Mouse (Mus musculus) forebrain, embryonic 13.5 days (tissue): ENCODE measurements at regions not wholly inside any gene's neighbourhood (a gene's known extent, or its start where the extent isn't known, plus 50 kb on each side); places are given as distances from the start of the nearest gene placed in this dataset.
A peak's percentile ranks its signal among the peaks of the same experiment; 100 is the strongest.

Experiments used
- ATAC-seq: fragments of 200-750 bp; cut with Nextera tagmentation; 2 replicates; pipeline ENCODE4 v1.8.0; 2017
- H3K27ac ChIP-seq: fragments of 300-500 bp; sonication (generic); 2 replicates; pipeline ENCODE4 v1.5.1; 2015; ENCODE audit warnings: inconsistent platforms, mild to moderate bottlenecking, moderate library complexity
- H3K27me3 ChIP-seq: fragments of 300-500 bp; sonication (generic); 2 replicates; pipeline ENCODE4 v1.6.1; 2015; ENCODE audit warnings: mild to moderate bottlenecking, inconsistent platforms
- H3K36me3 ChIP-seq: fragments of 300-500 bp; sonication (generic); 2 replicates; pipeline ENCODE4 v1.6.1; 2015; ENCODE audit warnings: mild to moderate bottlenecking, inconsistent platforms; ENCODE audit not compliant: poor library complexity, severe bottlenecking
- H3K4me1 ChIP-seq: fragments of 300-500 bp; sonication (generic); 2 replicates; pipeline ENCODE4 v1.6.1; 2015; ENCODE audit warnings: inconsistent platforms
- H3K4me2 ChIP-seq: fragments of 300-500 bp; sonication (generic); 2 replicates; pipeline ENCODE4 v1.6.1; 2015; ENCODE audit warnings: inconsistent platforms, mild to moderate bottlenecking, moderate library complexity
- H3K4me3 ChIP-seq: fragments of 300-500 bp; sonication (generic); 2 replicates; pipeline ENCODE4 v1.5.1; 2015; ENCODE audit warnings: mild to moderate bottlenecking, inconsistent platforms
- H3K9ac ChIP-seq: fragments of 300-500 bp; sonication (generic); 2 replicates; pipeline ENCODE4 v1.6.1; 2015; ENCODE audit warnings: mild to moderate bottlenecking, inconsistent platforms
- H3K9me3 ChIP-seq: fragments of 300-500 bp; sonication (generic); replicated peaks from 2 replicates; pipeline ENCODE4 v1.6.1; 2016; ENCODE audit warnings: inconsistent platforms
- WGBS: fragments of 180-500 bp; shearing (Covaris S2); methylation state at CpG from one replicate; pipeline ENCODE4 v1.1.7; 2015; 5-methylcytosine and 5-hydroxymethylcytosine counted together

GRCm38 (mm10) chr6:147861116-147861515 is 185.9 kb upstream of the Far2 start:
- no peaks in the 10 kb centered on the region for H3K9me3 ChIP-seq
- no peaks in the 10 kb centered on the region for H3K36me3 ChIP-seq
- no peak overlapping the region for H3K9ac ChIP-seq
- H3K27ac ChIP-seq: no peak overlapping the region
- H3K4me1 ChIP-seq: no peaks in the 10 kb centered on the region; the same call in 1 of the 2 replicates
- no peak overlapping the region for H3K4me3 ChIP-seq
- no peaks in the 10 kb centered on the region for H3K27me3 ChIP-seq
- WGBS: 49% methylated on average over 2 of the region's 2 CpGs
- ATAC-seq: peak; percentile 71
- H3K4me2 ChIP-seq: no peak overlapping the region

- WGBS: 81% methylated on average over 3 of the region's 3 CpGs
- Histone ChIP-seq H3K9me3 (no peaks in the 10 kb centered on the region), H3K4me1 (no peaks in the 10 kb centered on the region), H3K27ac (no peak overlapping the region), H3K9ac (no peak overlapping the region), H3K36me3 (no peaks in the 10 kb centered on the region), H3K4me2 (no peak overlapping the region), H3K4me3 (no peak overlapping the region), H3K27me3 (no peaks in the 10 kb centered on the region)
- ATAC-seq: no peak
These were observed 176.0 kb upstream of the Far2 start for GRCm38 (mm10) chr6:147871033-147871432.

GRCm38 (mm10) chr6:147873173-147873572 is 173.9 kb upstream of the Far2 start:
- H3K27me3 ChIP-seq: no peaks in the 10 kb centered on the region
- H3K36me3 ChIP-seq: no peaks in the 10 kb centered on the region
- no peak overlapping the region for H3K9ac ChIP-seq
- no peak overlapping the region for H3K27ac ChIP-seq
- no peaks in the 10 kb centered on the region for H3K9me3 ChIP-seq
- ATAC-seq: no peak
- no peaks in the 10 kb centered on the region for H3K4me1 ChIP-seq
- H3K4me3 ChIP-seq: no peak overlapping the region
- H3K4me2 ChIP-seq: no peak overlapping the region
- WGBS: 80% methylated on average over 3 of the region's 3 CpGs

- Histone ChIP-seq H3K36me3 (no peaks in the 10 kb centered on the region), H3K4me3 (no peak overlapping the region), H3K4me2 (no peak overlapping the region), H3K4me1 (no peaks in the 10 kb centered on the region), H3K27me3 (no peaks in the 10 kb centered on the region), H3K27ac (no peak overlapping the region), H3K9ac (no peak overlapping the region), H3K9me3 (no peaks in the 10 kb centered on the region)
- no peak for ATAC-seq
- 96% methylated on average over 3 of the region's 3 CpGs for WGBS
These were observed 168.6 kb upstream of the Far2 start for GRCm38 (mm10) chr6:147878485-147878884.

- Histone ChIP-seq H3K4me2 (no peak overlapping the region), H3K9me3 (no peaks in the 10 kb centered on the region), H3K4me1 (no peaks in the 10 kb centered on the region), H3K36me3 (no peaks in the 10 kb centered on the region), H3K27me3 (no peaks in the 10 kb centered on the region), H3K27ac (no peak overlapping the region), H3K9ac (no peak overlapping the region), H3K4me3 (no peak overlapping the region)
- no peak for ATAC-seq
- WGBS: 85% methylated on average over 4 of the region's 4 CpGs
These were observed 161.2 kb upstream of the Far2 start for GRCm38 (mm10) chr6:147885902-147886301.

GRCm38 (mm10) chr6:147919697-147920096 is 127.4 kb upstream of the Far2 start:
- ATAC-seq: peak; percentile 66; the same call in 1 of the 2 replicates
- Histone ChIP-seq H3K9me3 (no peaks in the 10 kb centered on the region), H3K9ac (no peak overlapping the region), H3K27ac (no peak overlapping the region), H3K4me3 (no peak overlapping the region), H3K4me1 (no peaks in the 10 kb centered on the region), H3K36me3 (no peaks in the 10 kb centered on the region), H3K27me3 (no peaks in the 10 kb centered on the region), H3K4me2 (no peak overlapping the region)
- 74% methylated on average over 1 of the region's 1 CpGs for WGBS

- no peak overlapping the region for H3K9ac ChIP-seq
- H3K36me3 ChIP-seq: no peaks in the 10 kb centered on the region
- 0 out of 2 replicates have a peak, but pooled peaks have one; percentile 10 for ATAC-seq
- H3K27ac ChIP-seq: no peak overlapping the region
- no peaks in the 10 kb centered on the region for H3K27me3 ChIP-seq
- H3K4me1 ChIP-seq: no peaks in the 10 kb centered on the region
- H3K4me2 ChIP-seq: no peak overlapping the region
- H3K4me3 ChIP-seq: no peak overlapping the region
- no peaks in the 10 kb centered on the region for H3K9me3 ChIP-seq
- WGBS: 90% methylated on average over 5 of the region's 5 CpGs
These were observed 126.0 kb upstream of the Far2 start for GRCm38 (mm10) chr6:147921091-147921490.

GRCm38 (mm10) chr6:147922506-147922905 is 124.6 kb upstream of the Far2 start:
- no peak overlapping the region for H3K4me3 ChIP-seq
- H3K9ac ChIP-seq: no peak overlapping the region
- no peaks in the 10 kb centered on the region for H3K27me3 ChIP-seq
- H3K4me2 ChIP-seq: no peak overlapping the region
- WGBS: 82% methylated on average over 5 of the region's 5 CpGs
- no peak for ATAC-seq
- H3K36me3 ChIP-seq: no peaks in the 10 kb centered on the region
- no peaks in the 10 kb centered on the region for H3K4me1 ChIP-seq
- no peak overlapping the region for H3K27ac ChIP-seq
- no peaks in the 10 kb centered on the region for H3K9me3 ChIP-seq

- ATAC-seq: no peak
These were observed 123.8 kb upstream of the Far2 start for GRCm38 (mm10) chr6:147923246-147923645.

GRCm38 (mm10) chr6:147928951-147929350 is 118.1 kb upstream of the Far2 start:
- no peak for ATAC-seq
- no peaks in the 10 kb centered on the region for H3K9me3 ChIP-seq
- no peak overlapping the region for H3K27ac ChIP-seq
- H3K4me1 ChIP-seq: no peaks in the 10 kb centered on the region
- no peak overlapping the region for H3K9ac ChIP-seq
- no peaks in the 10 kb centered on the region for H3K27me3 ChIP-seq
- H3K4me3 ChIP-seq: no peak overlapping the region
- H3K4me2 ChIP-seq: no peak overlapping the region
- H3K36me3 ChIP-seq: no peaks in the 10 kb centered on the region

More at GRCm38 (mm10) chr6:147923246-147923645, 123.8 kb upstream of the Far2 start:
- 91% methylated on average over 8 of the region's 8 CpGs for WGBS
- no peak overlapping the region for H3K4me2 ChIP-seq
- H3K4me1 ChIP-seq: no peaks in the 10 kb centered on the region
- no peak overlapping the region for H3K9ac ChIP-seq
- H3K9me3 ChIP-seq: no peaks in the 10 kb centered on the region
- no peaks in the 10 kb centered on the region for H3K27me3 ChIP-seq
- H3K36me3 ChIP-seq: no peaks in the 10 kb centered on the region
- no peak overlapping the region for H3K27ac ChIP-seq
- H3K4me3 ChIP-seq: no peak overlapping the region

- 83% methylated on average over 3 of the region's 3 CpGs for WGBS
- no peak for ATAC-seq
- Histone ChIP-seq H3K4me1 (no peaks in the 10 kb centered on the region), H3K27me3 (no peaks in the 10 kb centered on the region), H3K36me3 (no peaks in the 10 kb centered on the region), H3K4me3 (no peak overlapping the region), H3K4me2 (no peak overlapping the region), H3K9ac (no peak overlapping the region), H3K9me3 (no peaks in the 10 kb centered on the region), H3K27ac (no peak overlapping the region)
These were observed 103.0 kb upstream of the Far2 start for GRCm38 (mm10) chr6:147944020-147944419.

GRCm38 (mm10) chr6:147944940-147945676 is 102.0 kb upstream of the Far2 start:
- Histone ChIP-seq H3K4me3 (no peak overlapping the region), H3K4me2 (no peak overlapping the region), H3K9me3 (no peaks in the 10 kb centered on the region), H3K9ac (no peak overlapping the region), H3K4me1 (no peaks in the 10 kb centered on the region), H3K27me3 (no peaks in the 10 kb centered on the region), H3K36me3 (no peaks in the 10 kb centered on the region), H3K27ac (no peak overlapping the region)
- WGBS: 80% methylated on average over 4 of the region's 4 CpGs
- ATAC-seq: no peak

- no peaks in the 10 kb centered on the region for H3K36me3 ChIP-seq
- 73% methylated on average over 4 of the region's 4 CpGs for WGBS
- ATAC-seq: peak; percentile 66; the same call in 1 of the 2 replicates
These were observed 99.1 kb upstream of the Far2 start for GRCm38 (mm10) chr6:147947997-147948396.

More at GRCm38 (mm10) chr6:147947997-147948396, 99.1 kb upstream of the Far2 start:
- no peaks in the 10 kb centered on the region for H3K27me3 ChIP-seq
- H3K4me1 ChIP-seq: no peaks in the 10 kb centered on the region
- H3K27ac ChIP-seq: no peak overlapping the region
- no peak overlapping the region for H3K9ac ChIP-seq
- no peak overlapping the region for H3K4me3 ChIP-seq
- no peak overlapping the region for H3K4me2 ChIP-seq
- no peaks in the 10 kb centered on the region for H3K9me3 ChIP-seq
